Mouse (Mus musculus): ENCODE data around the gene Fndc11. TPM values are rescaled to one million over a fixed set of nuclear protein-coding genes. Genes with fewer than 3 reads are reported as not detected.

Gene Fndc11
- polyA plus RNA-seq, 1 experiment: not detected

DNA sequence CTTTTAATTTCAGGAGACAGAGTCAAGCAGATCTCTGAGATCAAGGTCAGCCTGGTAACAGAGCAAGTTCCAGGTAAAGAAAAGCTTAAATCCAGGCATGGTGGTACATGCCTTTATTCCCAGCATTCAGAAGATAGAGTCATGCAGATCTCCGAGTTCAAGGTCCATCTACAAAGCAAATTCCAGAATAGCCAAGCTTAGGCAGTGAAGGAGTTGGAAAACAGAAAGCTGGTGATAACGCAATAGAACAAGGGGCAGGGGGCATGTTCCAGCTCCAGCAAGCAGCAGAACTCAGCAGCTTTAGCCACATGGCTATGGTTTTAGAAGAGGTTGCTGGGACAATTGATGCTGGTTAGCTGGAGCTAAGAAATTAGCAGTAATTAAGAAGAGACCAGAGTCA, 5.2 kb downstream of the Fndc11 start:
- Histone ChIP-seq H3K27ac (ENCODE audit: insufficient read depth, low read length) (no peak overlapping the region), H3K4me1 (ENCODE audit: control insufficient read depth, insufficient read depth, low read length) (peaks cover 6% of the 10 kb centered on the region; the same call in 1 of the 2 replicates), H3K27me3 (ENCODE audit: control insufficient read depth, insufficient read depth, low read length) (no peaks in the 10 kb centered on the region), H3K4me3 (replicated peaks; ENCODE audit: insufficient read depth, low read depth, low read length) (no peak overlapping the region)
- TF ChIP-seq CTCF (IDR thresholded peaks at IDR 0.05; ENCODE audit: borderline replicate concordance, insufficient read depth, low read depth, low read length): no peak
- no peak for TF ChIP-seq POLR2A (IDR thresholded peaks at IDR 0.05; ENCODE audit: borderline replicate concordance, insufficient read depth, low read length)
- no peak for DNase-seq
- WGBS: 89% methylated on average over 2 of the region's 2 CpGs

DNA sequence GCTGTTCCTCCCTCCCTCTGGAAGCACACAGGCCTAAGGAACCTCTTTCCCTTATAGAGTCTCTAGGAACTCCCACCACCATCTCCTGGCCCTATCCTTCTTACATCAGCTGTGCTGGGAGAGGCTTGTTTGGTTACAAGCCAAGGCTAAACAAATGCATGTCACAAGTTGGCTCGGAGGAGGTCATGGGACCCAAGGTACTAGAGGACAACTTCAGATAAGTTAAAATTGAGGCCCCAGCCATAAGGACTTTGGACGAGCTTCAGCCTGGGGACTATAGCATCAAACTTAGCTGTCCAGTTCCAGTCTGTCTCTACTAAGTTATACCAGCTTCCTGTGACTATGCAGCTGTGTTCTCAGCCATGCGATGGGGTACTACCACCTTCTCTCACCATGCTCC, 7.3 kb downstream of the Fndc11 start:
- no peak overlapping the region for H3K27ac ChIP-seq (ENCODE audit: insufficient read depth, low read length)
- TF ChIP-seq CTCF (IDR thresholded peaks at IDR 0.05; ENCODE audit: borderline replicate concordance, insufficient read depth, low read depth, low read length) (no peak), POLR2A (IDR thresholded peaks at IDR 0.05; ENCODE audit: borderline replicate concordance, insufficient read depth, low read length) (no peak)
- H3K4me3 ChIP-seq (replicated peaks; ENCODE audit: insufficient read depth, low read depth, low read length): no peak overlapping the region
- no peaks in the 10 kb centered on the region; the same call in 1 of the 2 replicates for H3K4me1 ChIP-seq (ENCODE audit: control insufficient read depth, insufficient read depth, low read length)
- WGBS: 67% methylated on average over 3 of the region's 3 CpGs
- no peak for DNase-seq
- H3K27me3 ChIP-seq (ENCODE audit: control insufficient read depth, insufficient read depth, low read length): no peaks in the 10 kb centered on the region

DNA sequence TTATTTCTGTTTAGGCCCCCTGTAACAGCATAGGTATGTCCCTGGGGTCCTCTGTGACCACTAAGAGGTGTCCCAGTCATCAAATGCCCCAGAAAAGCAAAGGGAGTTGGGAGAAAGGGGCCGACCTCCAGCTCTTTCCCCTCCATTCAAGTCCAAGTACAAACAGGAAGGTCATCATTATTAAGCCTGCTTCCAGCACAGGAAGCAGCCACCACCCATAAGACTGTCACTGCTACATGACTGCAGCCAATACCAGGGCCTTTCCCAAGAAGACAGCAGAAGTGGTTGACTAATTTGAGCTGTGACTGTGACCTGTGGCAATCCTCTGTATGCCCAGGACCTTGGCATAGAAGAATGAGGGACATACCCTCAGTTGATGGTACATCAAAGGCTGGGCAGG, 8.5 kb downstream of the Fndc11 start:
- no peak overlapping the region for H3K4me3 ChIP-seq (replicated peaks; ENCODE audit: insufficient read depth, low read depth, low read length)
- WGBS: 82% methylated on average over 1 of the region's 1 CpGs
- no peaks in the 10 kb centered on the region; the same call in 1 of the 2 replicates for H3K4me1 ChIP-seq (ENCODE audit: control insufficient read depth, insufficient read depth, low read length)
- no peak overlapping the region for H3K27ac ChIP-seq (ENCODE audit: insufficient read depth, low read length)
- DNase-seq: no peak
- H3K27me3 ChIP-seq (ENCODE audit: control insufficient read depth, insufficient read depth, low read length): no peaks in the 10 kb centered on the region
- TF ChIP-seq POLR2A (IDR thresholded peaks at IDR 0.05; ENCODE audit: borderline replicate concordance, insufficient read depth, low read length): no peak
- no peak for TF ChIP-seq CTCF (IDR thresholded peaks at IDR 0.05; ENCODE audit: borderline replicate concordance, insufficient read depth, low read depth, low read length)

DNA sequence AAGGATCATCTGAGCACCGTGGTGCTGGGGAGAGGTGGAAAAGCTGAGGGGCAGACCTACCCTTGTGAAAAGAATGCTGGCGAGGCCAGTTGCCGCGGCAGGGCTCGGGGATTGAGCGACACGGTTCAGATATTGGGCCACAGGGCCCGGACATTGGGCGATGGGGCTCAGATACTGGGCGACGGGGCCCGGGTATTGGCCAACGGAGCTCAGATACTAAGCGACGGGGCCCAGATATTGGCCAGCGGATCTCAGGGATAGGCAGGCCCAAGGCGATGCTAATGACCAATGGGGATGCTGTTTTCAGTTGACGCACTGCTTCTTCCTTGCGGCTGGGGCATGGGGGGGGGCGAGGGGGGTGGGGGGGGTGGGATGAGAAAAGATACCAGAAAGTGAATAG, 11.4 kb downstream of the Fndc11 start:
- 0 out of 2 replicates have a peak, but pooled peaks have one; percentile 22 for TF ChIP-seq POLR2A (IDR thresholded peaks at IDR 0.05; ENCODE audit: borderline replicate concordance, insufficient read depth, low read length)
- TF ChIP-seq CTCF (IDR thresholded peaks at IDR 0.05; ENCODE audit: borderline replicate concordance, insufficient read depth, low read depth, low read length): no peak
- Histone ChIP-seq H3K4me3 (replicated peaks; ENCODE audit: insufficient read depth, low read depth, low read length) (peak overlapping the region; percentile 58), H3K4me1 (ENCODE audit: control insufficient read depth, insufficient read depth, low read length) (no peaks in the 10 kb centered on the region; the same call in 1 of the 2 replicates), H3K27ac (ENCODE audit: insufficient read depth, low read length) (no peak overlapping the region), H3K27me3 (ENCODE audit: control insufficient read depth, insufficient read depth, low read length) (no peaks in the 10 kb centered on the region)
- WGBS: 67% methylated on average over 20 of the region's 20 CpGs
- DNase-seq: peak; percentile 70 to 77

DNA sequence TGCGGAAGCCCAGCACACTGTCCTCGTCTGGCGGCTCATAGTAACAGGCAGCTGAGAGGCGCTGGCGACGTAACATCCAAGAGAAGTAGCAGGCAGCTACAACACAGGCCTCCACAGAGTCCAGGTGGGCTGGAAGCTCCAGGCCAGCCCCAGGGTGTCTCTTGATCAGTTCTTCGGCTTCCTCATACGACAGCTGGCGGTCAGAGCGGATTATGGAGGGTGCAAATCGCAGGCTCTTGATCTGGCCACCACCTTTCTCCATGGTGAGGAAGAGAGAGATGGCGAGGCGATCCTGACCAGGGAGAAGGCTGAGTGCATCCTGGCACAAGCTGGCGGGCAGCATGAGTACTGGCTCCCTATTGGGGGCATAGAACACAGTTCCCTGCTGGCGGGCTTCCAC, 13.6 kb downstream of the Fndc11 start:
- TF ChIP-seq POLR2A (IDR thresholded peaks at IDR 0.05; ENCODE audit: borderline replicate concordance, insufficient read depth, low read length) (no peak), CTCF (IDR thresholded peaks at IDR 0.05; ENCODE audit: borderline replicate concordance, insufficient read depth, low read depth, low read length) (no peak)
- Histone ChIP-seq H3K4me1 (ENCODE audit: control insufficient read depth, insufficient read depth, low read length) (no peaks in the 10 kb centered on the region; the same call in 1 of the 2 replicates), H3K27ac (ENCODE audit: insufficient read depth, low read length) (no peak overlapping the region), H3K4me3 (replicated peaks; ENCODE audit: insufficient read depth, low read depth, low read length) (no peak overlapping the region), H3K27me3 (ENCODE audit: control insufficient read depth, insufficient read depth, low read length) (no peaks in the 10 kb centered on the region)
- DNase-seq: no peak
- WGBS: 74% methylated on average over 15 of the region's 15 CpGs

DNA sequence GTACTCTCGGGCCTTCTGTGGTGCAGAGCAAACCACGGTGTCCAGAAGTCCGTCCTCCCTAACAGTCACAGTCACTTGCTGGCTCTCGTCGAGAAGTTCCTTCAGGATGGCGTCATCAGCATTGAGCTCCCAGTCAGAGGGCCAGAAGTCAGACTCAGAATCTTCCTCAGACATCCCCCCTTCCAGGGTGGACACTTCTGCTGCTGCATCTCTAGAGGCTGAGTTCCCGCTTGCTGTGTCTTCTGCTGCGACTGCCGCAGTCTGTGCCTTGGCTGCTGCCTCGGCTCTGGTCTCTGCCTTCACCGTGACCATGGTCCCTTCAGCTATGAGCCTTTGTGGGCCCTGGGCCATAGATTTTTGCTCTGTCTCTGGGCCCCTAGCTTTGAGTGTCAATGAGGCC, 14.9 kb downstream of the Fndc11 start:
- 87% methylated on average over 11 of the region's 11 CpGs for WGBS
- no peak for TF ChIP-seq CTCF (IDR thresholded peaks at IDR 0.05; ENCODE audit: borderline replicate concordance, insufficient read depth, low read depth, low read length)
- no peak for TF ChIP-seq POLR2A (IDR thresholded peaks at IDR 0.05; ENCODE audit: borderline replicate concordance, insufficient read depth, low read length)
- H3K4me1 ChIP-seq (ENCODE audit: control insufficient read depth, insufficient read depth, low read length): no peaks in the 10 kb centered on the region; the same call in 1 of the 2 replicates
- DNase-seq: no peak
- no peak overlapping the region for H3K27ac ChIP-seq (ENCODE audit: insufficient read depth, low read length)
- H3K4me3 ChIP-seq (replicated peaks; ENCODE audit: insufficient read depth, low read depth, low read length): no peak overlapping the region
- no peaks in the 10 kb centered on the region for H3K27me3 ChIP-seq (ENCODE audit: control insufficient read depth, insufficient read depth, low read length)

DNA sequence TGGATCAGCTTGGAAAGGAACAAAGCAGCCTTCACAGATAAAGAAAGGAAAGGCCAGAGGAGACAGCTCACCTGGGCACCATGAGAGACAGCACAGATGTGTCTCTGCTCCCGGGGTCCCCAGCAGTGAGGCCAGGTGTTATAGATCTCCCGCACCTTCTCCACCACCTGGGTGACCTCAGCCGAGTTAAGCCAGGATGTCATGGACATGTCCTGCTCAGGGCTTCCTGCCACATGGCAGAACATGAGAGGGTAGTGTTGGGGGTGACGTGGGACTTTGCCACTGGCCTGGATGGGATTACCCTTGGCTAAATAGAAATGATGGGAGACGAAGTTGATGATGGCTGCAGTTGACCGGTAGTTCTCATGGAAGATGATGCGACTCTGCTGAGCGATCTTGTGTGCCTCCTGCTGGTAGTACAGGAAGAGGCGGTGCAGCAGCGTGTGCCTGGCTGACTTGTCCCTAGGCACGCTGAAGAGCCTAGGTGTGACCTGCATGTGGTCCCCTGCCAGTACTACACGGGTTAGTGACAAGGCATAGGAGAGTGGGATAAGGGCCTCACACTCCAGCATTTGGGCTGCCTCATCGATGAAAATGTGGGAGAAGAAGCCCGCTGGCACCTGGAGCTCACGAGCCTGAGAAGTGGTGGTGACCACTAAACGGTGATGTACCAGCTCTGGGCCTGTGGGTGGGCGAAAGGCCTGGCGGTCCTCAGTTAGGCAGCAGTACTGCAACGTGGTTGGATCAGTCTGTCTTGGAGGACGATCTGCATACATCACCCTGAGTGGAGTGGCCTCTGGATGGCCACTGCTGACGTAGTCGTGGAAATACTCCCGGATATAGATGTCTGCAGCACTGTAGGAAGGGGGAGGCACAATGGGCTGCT, 16.1 kb downstream of the Fndc11 start:
- Histone ChIP-seq H3K4me1 (ENCODE audit: control insufficient read depth, insufficient read depth, low read length) (no peaks in the 10 kb centered on the region; the same call in 1 of the 2 replicates), H3K27ac (ENCODE audit: insufficient read depth, low read length) (no peak overlapping the region), H3K4me3 (replicated peaks; ENCODE audit: insufficient read depth, low read depth, low read length) (no peak overlapping the region), H3K27me3 (ENCODE audit: control insufficient read depth, insufficient read depth, low read length) (no peaks in the 10 kb centered on the region)
- whole genome bisulfite sequencing: 82% methylated on average over 23 of the region's 23 CpGs
- TF ChIP-seq POLR2A (IDR thresholded peaks at IDR 0.05; ENCODE audit: borderline replicate concordance, insufficient read depth, low read length): no peak
- no peak for TF ChIP-seq CTCF (IDR thresholded peaks at IDR 0.05; ENCODE audit: borderline replicate concordance, insufficient read depth, low read depth, low read length)
- no peak for DNase-seq
